Mouse (Mus musculus): ENCODE measurements around the gene Tmem165.

GRCm38 (mm10) chr5:76205886-76206285 lies 22.2 kb downstream of the Tmem165 start:
- TF ChIP-seq MYOG (IDR thresholded peaks at IDR 0.05; ENCODE audit: control insufficient read depth, extremely low read depth, insufficient read length) (no peak), CTCF (IDR thresholded peaks at IDR 0.05; ENCODE audit: control insufficient read depth, insufficient read depth, insufficient read length) (no peak), USF1 (IDR thresholded peaks at IDR 0.05; ENCODE audit: low read depth) (no peak), FOSL1 (IDR thresholded peaks at IDR 0.05; ENCODE audit: insufficient read depth, low read length, poor library complexity, severe bottlenecking) (no peak), CEBPB (IDR thresholded peaks at IDR 0.05; ENCODE audit: low read depth) (no peak), MAX (IDR thresholded peaks at IDR 0.05) (no peak)
